Mouse (Mus musculus) brown adipose tissue, adult 24 weeks (tissue): ENCODE measurements around the gene Pknox2. TPM values are rescaled to one million over a fixed set of nuclear protein-coding genes. Genes with fewer than 3 reads are reported as not detected.
A peak's percentile ranks its signal among the peaks of the same experiment; 100 is the strongest.

ENCODE experiments used
- H3K27ac ChIP-seq: fragments of 200-500 bp; replicated peaks from 2 replicates; pipeline ENCODE4 v1.5.1; 2012; ENCODE audit warnings: low read depth, mild to moderate bottlenecking, low read length
- H3K4me1 ChIP-seq: fragments of 200-500 bp; 2 replicates; pipeline ENCODE4 v1.6.1; 2012; ENCODE audit warnings: low read length, mixed read lengths; ENCODE audit not compliant: control insufficient read depth, insufficient read depth, insufficient read length
- H3K4me3 ChIP-seq: fragments of 200-500 bp; 2 replicates; pipeline ENCODE4 v1.5.1; 2012; ENCODE audit warnings: low read depth, mild to moderate bottlenecking, low read length, moderate library complexity; ENCODE audit not compliant: insufficient read depth
- polyA plus RNA-seq: library from polyadenylated mRNA; stranded (reverse); fragments of >200 nt; gene quantifications from 2 replicates; pipeline ENCODE4 v1.2.4, GENCODE M21; 2012; ENCODE audit not compliant: missing spikeins, insufficient read depth, insufficient read length

The Pknox2 gene
- polyA plus RNA-seq, 1 experiment, result 1.7 TPM

DNA sequence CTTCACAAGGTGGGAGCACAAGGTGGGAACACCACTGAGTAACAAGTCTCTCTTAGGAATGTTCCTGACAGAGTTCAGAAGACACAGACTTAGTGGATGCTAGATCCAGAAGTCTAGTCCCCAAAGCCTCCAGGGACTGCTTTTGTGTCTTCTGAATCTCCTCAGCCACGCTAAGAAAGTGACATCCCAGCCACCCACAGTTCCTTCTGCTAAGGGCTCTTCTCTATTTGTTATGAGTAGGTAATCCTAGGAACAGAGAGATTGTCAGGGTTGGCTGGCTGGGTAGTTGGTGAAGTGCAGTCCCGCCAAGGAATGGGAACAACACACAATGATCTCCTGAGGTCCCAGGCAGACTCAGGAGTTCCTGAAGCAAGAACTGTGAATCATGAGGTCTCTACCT, 85.6 kb downstream of the Pknox2 start:
- H3K4me1 ChIP-seq, result no peaks in the 10 kb centered on the region
- H3K27ac ChIP-seq, result no peak overlapping the region
- H3K4me3 ChIP-seq, result no peak overlapping the region

DNA sequence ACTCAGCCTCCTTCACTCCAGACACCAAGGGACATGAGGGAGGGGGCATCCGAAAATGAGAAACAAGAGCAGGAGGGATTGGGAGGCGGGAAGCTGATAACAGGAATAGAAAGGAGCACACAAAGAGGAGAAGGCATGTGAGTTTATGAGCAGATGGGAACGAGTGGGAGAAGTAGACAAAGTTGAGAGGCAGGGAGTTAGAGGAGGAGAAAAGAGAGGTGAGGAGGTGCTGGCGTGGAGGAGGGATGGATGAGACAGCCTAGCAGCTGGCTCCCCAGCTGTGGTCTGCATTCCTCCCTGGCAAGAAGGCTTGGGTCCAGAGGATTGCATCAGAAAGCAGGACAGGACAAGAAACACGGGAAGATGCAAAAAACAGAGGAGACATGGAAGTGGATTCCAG, 92.5 kb downstream of the Pknox2 start:
- no peaks in the 10 kb centered on the region for H3K4me1 ChIP-seq
- no peak overlapping the region for H3K4me3 ChIP-seq
- H3K27ac ChIP-seq, result no peak overlapping the region

DNA sequence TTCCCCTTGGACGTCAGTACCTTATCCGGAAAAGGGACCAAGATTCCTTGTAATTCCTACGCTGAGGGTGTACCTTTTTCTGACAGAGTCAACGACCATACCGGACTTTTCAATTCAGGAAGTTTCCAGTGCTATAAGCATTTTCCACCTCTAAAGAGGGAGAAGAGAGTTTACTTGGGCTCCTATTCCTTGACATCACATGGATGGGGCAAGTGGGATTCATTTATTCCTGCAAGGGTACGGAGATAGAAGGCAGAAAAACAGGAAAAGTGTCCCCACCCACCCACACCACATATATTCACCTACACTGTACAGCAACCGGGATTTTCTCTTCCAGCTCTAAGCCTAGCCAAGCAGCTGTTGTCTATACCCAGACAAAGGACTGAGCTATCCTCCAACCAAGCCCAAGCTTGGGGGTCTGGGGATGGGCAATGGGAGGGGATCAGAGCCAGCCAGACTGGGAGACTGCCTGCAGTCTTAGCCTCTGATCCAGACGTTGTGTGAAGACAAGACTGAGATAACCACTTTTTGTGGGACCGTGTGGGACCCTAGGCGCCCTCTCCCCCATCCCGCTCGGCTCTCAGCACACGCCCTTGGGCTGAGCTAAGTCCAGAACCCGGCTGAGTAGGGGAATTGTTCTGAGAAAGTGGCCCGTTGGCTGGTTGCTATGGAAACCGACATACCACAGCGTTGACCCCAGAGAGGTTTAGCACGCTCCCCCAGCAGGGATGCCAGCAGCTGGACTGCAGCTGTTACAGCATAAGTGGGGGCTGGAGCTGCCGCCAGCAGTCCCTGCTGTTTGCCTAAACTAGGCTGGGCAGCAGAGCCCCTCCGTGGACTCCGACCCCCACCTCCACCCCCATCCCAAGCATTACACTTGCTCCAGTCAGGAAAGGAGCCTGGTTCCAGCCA, 93.3 kb downstream of the Pknox2 start:
- Histone ChIP-seq H3K4me1 (no peaks in the 10 kb centered on the region), H3K27ac (0 out of 2 replicates have a peak overlapping the region, but pooled peaks have one; percentile 22), H3K4me3 (no peak overlapping the region)

DNA sequence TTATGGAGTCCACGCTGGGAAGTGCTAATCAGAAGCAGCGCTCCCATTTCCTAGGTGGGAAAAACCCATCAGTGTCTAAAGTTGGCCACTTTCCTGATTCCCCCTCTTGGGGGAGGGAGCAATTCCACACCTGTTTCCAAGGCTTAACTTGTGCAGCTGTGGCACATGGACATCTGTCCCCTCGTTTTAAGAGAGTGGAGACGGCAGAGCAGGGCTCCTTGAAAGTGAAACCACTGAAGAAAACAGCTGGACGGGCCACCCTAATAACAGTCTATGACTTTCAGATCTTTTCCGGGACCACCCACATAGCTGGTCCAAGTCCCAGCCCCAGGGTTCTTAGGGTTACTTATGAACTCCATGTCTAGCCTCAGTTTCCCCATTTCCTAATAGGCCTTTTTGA, 94.2 kb downstream of the Pknox2 start:
- Histone ChIP-seq H3K27ac (no peak overlapping the region), H3K4me1 (no peaks in the 10 kb centered on the region), H3K4me3 (peak overlapping the region; percentile 37; the same call in 1 of the 2 replicates)

DNA sequence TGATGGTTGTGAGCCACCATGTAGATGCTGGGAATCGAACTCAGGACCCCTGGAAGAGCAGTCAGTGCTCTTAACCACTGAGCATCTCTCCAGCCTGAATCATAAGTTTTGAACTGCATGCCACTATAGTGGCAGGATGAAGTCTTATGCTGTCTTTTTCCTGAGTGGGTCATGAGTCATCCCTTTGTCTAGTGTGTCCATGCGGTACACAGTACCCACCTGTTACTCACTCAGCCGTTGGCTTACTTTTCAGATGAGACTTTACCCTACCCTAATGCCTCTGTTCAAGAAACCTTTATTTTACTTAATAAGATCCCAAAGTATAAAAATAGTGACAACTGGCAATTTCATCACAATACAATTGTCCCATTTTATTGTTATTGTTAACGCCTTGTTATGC, 95.5 kb downstream of the Pknox2 start:
- H3K4me1 ChIP-seq, result no peaks in the 10 kb centered on the region
- no peak overlapping the region for H3K27ac ChIP-seq
- H3K4me3 ChIP-seq, result no peak overlapping the region

DNA sequence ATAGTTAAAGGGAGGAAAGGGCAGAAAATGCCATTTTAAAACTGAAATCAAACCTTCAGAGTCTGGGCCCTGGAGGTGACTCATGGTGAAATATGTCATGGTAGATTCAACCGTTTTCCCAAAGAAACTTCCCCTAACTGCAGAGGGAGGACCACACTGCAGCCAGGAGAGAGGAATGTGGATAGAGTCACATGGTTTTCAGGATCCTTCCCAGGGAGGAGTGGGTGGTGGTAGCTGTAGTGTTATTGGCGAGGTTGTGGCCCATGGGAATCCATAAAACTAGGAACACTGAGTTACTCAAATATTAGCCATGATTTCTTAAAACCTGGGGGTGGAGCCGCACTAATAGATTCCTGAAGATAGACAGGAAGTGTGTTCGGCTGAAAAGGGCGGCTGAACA, 99.7 kb downstream of the Pknox2 start:
- Histone ChIP-seq H3K27ac (no peak overlapping the region), H3K4me1 (no peaks in the 10 kb centered on the region), H3K4me3 (no peak overlapping the region)

DNA sequence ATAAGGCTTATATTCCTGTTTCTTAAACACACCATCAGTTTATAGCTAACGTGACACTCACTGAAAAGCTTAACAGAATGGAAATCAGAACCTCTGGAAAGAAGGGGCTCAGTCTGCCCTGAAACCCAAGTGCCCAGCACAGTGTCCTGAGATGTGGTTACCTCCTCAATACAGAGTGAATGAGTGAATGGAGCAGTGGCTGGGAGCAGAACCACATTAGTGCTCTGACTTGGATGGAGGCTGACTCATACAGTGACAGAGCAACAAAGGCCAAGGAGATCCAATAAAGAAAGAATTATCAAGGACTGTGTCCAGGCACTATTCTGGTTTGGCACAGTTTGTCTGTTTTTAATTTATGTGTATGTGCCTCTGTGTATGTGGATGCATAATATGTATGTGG, 101.3 kb downstream of the Pknox2 start:
- H3K4me3 ChIP-seq, result no peak overlapping the region
- H3K4me1 ChIP-seq, result no peaks in the 10 kb centered on the region
- H3K27ac ChIP-seq, result no peak overlapping the region

DNA sequence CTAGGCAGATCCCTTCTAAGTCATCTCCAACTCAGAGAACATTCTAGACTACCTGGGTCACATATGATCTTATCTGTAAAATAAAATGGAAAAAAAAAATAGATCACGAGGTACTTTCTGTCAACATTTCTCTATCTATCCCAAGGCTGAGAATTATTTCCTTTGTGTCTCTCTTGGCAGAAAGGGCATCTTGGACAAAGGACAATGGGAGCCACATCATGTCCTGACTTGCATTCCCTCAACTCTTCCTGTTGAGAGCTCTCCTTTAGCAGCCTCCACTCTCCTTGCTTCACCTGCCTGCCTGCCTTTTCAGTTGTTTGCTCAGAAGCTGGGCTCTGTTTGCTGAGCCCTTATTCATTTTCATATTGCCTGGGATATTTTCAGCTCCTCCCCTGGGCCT, 103.0 kb downstream of the Pknox2 start:
- no peak overlapping the region for H3K4me3 ChIP-seq
- no peaks in the 10 kb centered on the region for H3K4me1 ChIP-seq
- no peak overlapping the region for H3K27ac ChIP-seq

DNA sequence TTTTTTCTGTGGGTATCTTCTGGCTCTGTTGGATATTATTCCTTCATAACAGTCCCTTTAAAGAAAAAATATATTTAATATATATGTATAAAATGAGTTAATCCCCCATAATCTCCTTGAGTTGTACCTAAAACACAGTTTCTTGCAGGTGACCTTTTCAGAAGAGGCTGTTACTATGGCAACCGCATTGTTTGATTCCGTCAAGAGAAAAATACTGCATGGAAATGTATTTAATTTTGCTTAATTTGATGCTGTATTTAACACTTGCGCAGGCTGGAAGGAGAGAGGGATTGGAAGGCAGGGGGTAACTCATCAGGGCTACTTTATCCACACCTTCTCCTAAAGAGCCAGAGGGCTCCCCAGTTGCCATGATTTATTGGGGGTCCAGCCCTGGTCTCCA, 108.3 kb downstream of the Pknox2 start:
- Histone ChIP-seq H3K4me3 (no peak overlapping the region), H3K4me1 (no peaks in the 10 kb centered on the region), H3K27ac (no peak overlapping the region)

DNA sequence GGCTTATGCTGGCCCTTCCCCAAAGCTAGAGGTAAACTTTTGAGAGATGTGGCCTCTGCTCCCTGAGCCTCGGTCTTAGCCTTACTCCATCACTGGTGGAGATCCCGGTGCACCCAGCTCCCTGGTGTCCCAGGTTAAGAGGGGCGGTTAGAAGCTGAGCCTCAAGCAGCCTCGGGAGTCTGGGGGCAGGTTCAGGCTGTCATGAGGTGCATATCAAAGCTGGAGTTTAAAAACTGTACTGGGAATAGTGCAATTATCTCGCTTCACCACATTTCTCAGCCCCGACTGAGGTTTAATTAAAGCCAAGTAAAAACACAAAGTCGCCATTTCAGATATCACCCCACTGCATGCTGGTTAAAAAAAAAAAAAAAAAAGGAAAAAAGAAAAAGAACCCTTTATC, 108.8 kb downstream of the Pknox2 start:
- H3K27ac ChIP-seq, result no peak overlapping the region
- no peak overlapping the region for H3K4me3 ChIP-seq
- H3K4me1 ChIP-seq, result no peaks in the 10 kb centered on the region

DNA sequence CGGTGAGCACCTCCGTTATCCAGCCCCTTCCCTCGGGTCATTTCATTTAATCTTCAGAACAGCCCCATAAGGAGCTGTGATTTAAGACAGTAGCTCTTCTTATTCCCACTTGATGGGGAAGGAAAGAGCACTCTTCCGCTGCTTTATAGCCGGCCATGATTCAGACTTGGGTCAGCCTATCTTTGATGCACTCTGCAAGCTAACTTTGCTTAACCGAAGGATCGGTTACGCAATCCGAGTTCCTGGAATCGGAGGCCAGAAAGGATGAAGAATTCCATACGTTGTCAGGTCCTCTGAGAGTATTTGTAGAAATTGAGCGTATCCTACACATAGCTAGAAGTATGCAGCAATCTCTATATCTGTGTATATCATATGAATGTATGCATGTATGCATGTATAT, 109.8 kb downstream of the Pknox2 start:
- Histone ChIP-seq H3K4me3 (no peak overlapping the region), H3K27ac (no peak overlapping the region), H3K4me1 (no peaks in the 10 kb centered on the region)

DNA sequence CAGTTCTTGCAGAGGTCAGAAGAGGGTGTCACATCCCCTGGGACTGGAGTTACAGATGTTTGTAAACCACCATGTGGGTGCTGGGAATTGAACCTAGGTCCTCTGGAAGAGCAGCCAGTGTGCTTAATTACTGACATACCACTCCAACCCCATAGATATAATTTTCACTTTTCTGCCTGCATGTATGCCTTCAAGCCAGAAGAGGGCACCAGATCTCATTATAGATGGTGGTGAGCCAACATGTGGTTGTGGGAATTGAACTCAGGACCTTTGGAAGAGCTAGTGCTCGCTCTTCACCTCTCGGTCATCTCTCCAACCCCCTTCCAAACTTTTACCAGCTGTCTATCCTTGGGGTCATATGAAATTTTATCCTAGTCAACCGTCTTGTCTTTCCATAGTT, 112.0 kb downstream of the Pknox2 start:
- Histone ChIP-seq H3K4me3 (no peak overlapping the region), H3K27ac (no peak overlapping the region), H3K4me1 (no peaks in the 10 kb centered on the region)

DNA sequence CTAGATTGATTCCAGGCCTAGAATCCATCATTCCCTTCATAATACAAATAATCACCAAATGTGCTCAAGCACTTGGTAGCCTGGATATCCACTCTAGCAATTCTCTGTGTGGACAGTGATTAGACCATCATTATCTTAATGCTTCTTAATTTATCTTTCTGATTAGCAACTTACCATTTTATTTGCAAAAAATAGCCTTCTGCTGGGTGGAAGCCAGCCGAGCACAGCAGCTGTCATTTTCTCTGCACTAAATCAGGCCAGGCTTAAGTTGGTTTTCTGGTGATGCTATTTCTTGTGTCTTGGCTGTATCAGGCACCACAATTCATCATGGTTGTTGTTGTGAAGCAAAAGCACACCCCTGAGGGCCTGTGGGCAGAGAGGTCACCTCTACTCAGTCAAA, 112.9 kb downstream of the Pknox2 start:
- Histone ChIP-seq H3K4me1 (no peaks in the 10 kb centered on the region), H3K27ac (no peak overlapping the region), H3K4me3 (no peak overlapping the region)

DNA sequence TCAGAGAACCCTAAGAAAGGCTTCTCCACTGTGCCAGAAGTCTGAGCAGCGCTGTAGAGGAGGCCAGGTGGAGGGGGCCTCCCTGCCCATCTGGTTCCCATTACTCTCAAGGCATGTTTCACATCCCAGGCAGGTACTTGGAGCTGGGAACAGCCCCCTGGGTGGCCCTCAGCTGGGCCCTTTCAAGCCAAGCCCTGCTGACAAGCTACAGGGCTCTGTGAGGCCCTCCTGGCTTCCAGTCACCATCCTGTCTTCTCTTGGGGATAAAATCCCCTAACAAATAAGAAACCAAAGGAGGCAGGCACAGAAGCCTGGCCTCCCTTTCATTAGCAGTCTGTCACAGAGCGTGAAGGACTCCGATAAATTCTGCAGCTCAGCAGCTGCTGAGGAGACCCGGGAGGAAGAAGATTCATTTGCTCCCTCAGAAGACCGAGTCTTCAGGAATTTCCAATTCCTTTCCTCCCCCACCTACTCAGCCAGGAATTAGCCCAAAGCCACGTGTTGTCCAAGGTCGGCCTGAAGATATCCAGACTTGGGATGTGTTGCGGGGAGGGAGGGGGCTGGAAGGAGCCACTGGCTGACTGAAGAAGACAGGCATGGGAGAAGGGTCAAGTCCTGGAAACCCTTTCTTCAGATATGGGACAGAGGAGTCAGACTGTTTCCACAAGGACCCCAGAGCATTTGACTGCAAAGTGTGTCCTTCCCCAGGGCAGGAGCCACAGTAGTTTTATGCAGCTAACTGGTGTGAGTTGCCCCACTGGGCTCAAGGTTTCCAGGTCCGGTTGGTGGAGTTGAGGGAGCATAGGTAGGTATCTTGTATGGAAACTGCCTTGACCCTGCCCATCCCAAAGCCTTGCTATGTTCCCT, 116.6 kb downstream of the Pknox2 start:
- Histone ChIP-seq H3K4me1 (no peaks in the 10 kb centered on the region), H3K27ac (no peak overlapping the region), H3K4me3 (no peak overlapping the region)

DNA sequence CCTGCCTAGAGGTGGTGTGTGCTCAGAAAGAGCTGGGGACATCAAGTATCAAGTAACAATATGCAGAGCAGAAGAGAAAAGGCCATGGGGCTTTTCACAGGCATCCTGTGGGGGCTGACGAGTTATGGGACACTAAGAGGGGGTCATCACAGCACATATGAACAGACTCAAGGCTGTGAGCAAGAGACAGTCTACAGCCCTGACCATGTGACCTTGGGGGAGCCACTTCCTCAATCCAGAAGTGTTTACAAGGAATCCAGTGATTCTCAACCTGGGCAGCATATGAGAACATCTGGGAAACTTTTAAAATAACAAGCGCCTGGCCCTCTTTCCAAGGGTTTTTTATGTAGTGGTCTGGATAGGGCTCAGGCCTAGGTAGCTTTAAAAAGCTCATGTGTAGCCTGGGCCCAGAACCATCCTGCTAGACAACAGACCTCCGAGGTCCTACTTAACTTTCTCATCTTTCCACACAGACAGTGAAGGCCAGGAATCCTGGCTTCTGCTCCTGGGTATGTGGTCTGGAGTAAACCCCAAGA, 117.3 kb downstream of the Pknox2 start:
- no peak overlapping the region for H3K27ac ChIP-seq
- no peak overlapping the region for H3K4me3 ChIP-seq
- H3K4me1 ChIP-seq, result no peaks in the 10 kb centered on the region
